Mouse (Mus musculus) stomach, embryonic 16.5 days (tissue): ENCODE measurements around the gene Crtc1. TPM values are rescaled to one million over a fixed set of nuclear protein-coding genes. Genes with fewer than 3 reads are reported as not detected.

ENCODE experiments used
- ATAC-seq: fragments of 200-750 bp; cut with Nextera tagmentation; 2 replicates; pipeline ENCODE4 v1.8.0; 2017; ENCODE audit warnings: moderate number of reproducible peaks, moderate TSS enrichment; ENCODE audit not compliant: insufficient read depth, low FRiP score
- H3K27ac ChIP-seq: fragments of 300-500 bp; sonication (generic); 2 replicates; pipeline ENCODE4 v1.5.1; 2014; ENCODE audit warnings: low read length
- H3K27me3 ChIP-seq: fragments of 300-500 bp; sonication (generic); 2 replicates; pipeline ENCODE4 v1.6.1; 2014; ENCODE audit warnings: low read length, control low read depth, mixed read lengths; ENCODE audit not compliant: control insufficient read depth, insufficient read depth
- H3K36me3 ChIP-seq: fragments of 300-500 bp; sonication (generic); 2 replicates; pipeline ENCODE4 v1.6.1; 2014; ENCODE audit warnings: low read length; ENCODE audit not compliant: control insufficient read depth, insufficient read depth
- H3K4me1 ChIP-seq: fragments of 300-500 bp; sonication (generic); 2 replicates; pipeline ENCODE4 v1.6.1; 2014; ENCODE audit warnings: low read length, control low read depth, mixed read lengths; ENCODE audit not compliant: control insufficient read depth, insufficient read depth
- H3K4me2 ChIP-seq: fragments of 300-500 bp; sonication (generic); 2 replicates; pipeline ENCODE4 v1.6.1; 2014; ENCODE audit warnings: low read depth, low read length, mixed read lengths
- H3K4me3 ChIP-seq: fragments of 300-500 bp; sonication (generic); replicated peaks from 2 replicates; pipeline ENCODE4 v1.5.1; 2014; ENCODE audit warnings: mild to moderate bottlenecking, low read length
- H3K9ac ChIP-seq: fragments of 300-500 bp; sonication (generic); 2 replicates; pipeline ENCODE4 v1.6.1; 2014; ENCODE audit warnings: low read length
- H3K9me3 ChIP-seq: fragments of 300-500 bp; sonication (generic); replicated peaks from 2 replicates; pipeline ENCODE4 v1.6.1; 2016; ENCODE audit warnings: low read length, control low read depth; ENCODE audit not compliant: control insufficient read depth
- WGBS: fragments of 180-500 bp; shearing (Covaris S2); extraction: QIAGEN DNeasy Blood & Tissue Kit; methylation state at CpG from one replicate; pipeline ENCODE4 v1.1.7; 2014; 5-methylcytosine and 5-hydroxymethylcytosine counted together
- polyA plus RNA-seq: library from polyadenylated mRNA; unstranded; fragments of >200 nt; fragmentation: Nextera tagmentation; extraction: Ambion mirVana; gene quantifications from 2 replicates; pipeline ENCODE4 v1.2.1, GENCODE M21; 2015

The Crtc1 gene
- polyA plus RNA-seq, 1 experiment from 2014 or later, result 13.9 TPM

DNA sequence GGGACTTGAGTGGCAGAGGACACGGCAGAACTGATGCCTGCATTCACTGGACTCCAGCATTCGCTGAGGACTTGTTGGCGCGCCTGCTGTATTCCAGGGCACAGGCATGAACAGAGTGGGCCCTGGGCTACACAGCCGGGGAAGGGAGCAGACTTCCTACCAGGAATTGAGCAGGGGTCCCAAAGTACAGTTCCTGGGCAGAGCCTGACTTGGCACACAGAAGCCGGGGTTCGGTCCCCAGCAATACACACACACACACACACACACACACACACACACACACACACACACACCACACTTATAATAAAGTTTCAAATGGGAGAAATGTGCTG lies 435 bp upstream of the Crtc1 start:
- Histone ChIP-seq H3K4me2 (peak overlapping the region; percentile 82), H3K4me1 (peaks cover 15% of the 10 kb centered on the region), H3K9ac (peak overlapping the region; percentile 74), H3K4me3 (peak overlapping the region; percentile 69), H3K9me3 (no peaks in the 10 kb centered on the region), H3K27ac (0 out of 2 replicates have a peak overlapping the region, but pooled peaks have one; percentile 8), H3K36me3 (no peaks in the 10 kb centered on the region), H3K27me3 (no peaks in the 10 kb centered on the region)
- no peak; the same call in 1 of the 2 replicates for ATAC-seq
- 3% methylated on average over 7 of the region's 7 CpGs for WGBS

DNA sequence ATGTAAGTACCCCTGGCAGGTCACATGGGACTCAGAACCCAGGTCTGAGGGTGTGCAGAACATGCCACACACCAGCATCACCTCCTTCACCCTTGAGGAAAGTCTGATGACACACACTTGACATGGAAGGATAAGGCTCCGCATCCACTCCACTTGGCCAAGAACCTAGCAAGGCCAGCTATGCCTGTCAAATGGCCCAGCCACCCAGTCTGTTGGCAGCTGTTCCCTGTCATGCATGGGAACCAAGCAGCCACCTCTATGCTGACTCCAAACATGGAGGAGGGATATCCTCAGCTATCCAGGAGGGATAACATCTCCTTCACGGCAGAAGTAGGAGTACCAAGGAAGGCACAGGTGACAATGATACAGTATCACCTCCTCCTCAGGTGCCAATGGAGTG lies 956 bp downstream of the Crtc1 start:
- Histone ChIP-seq H3K4me2 (peak overlapping the region; percentile 88), H3K4me3 (peak overlapping the region; percentile 69), H3K27ac (no peak overlapping the region), H3K27me3 (no peaks in the 10 kb centered on the region), H3K4me1 (peaks cover 15% of the 10 kb centered on the region), H3K9me3 (no peaks in the 10 kb centered on the region), H3K36me3 (no peaks in the 10 kb centered on the region), H3K9ac (peak overlapping the region; percentile 80)
- WGBS, result 89% methylated on average over 2 of the region's 2 CpGs
- no peak for ATAC-seq

DNA sequence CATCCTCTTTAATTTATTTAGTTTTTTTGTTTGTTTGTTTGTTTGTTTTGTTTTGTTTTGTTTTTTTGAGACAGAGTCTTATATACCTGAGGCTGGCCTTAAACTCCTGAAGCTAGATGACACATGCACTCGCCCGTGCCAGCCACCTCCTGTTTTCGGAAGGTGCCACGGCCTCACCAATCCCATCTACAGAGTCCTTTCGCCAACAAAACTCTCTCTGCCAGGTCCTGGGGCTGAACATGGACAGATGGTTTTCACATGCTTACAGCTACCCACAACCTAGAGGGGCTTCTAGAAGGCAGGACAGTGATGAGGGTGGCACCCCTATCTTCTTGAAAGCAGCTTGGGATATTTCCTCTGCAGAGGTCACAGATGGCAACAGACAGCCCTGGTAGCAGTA lies 4.2 kb downstream of the Crtc1 start:
- Histone ChIP-seq H3K9ac (no peak overlapping the region), H3K9me3 (no peaks in the 10 kb centered on the region), H3K4me1 (peaks cover 15% of the 10 kb centered on the region), H3K4me2 (no peak overlapping the region), H3K4me3 (no peak overlapping the region), H3K36me3 (no peaks in the 10 kb centered on the region), H3K27me3 (no peaks in the 10 kb centered on the region), H3K27ac (no peak overlapping the region)
- ATAC-seq, result no peak
- 90% methylated on average over 5 of the region's 5 CpGs for WGBS

DNA sequence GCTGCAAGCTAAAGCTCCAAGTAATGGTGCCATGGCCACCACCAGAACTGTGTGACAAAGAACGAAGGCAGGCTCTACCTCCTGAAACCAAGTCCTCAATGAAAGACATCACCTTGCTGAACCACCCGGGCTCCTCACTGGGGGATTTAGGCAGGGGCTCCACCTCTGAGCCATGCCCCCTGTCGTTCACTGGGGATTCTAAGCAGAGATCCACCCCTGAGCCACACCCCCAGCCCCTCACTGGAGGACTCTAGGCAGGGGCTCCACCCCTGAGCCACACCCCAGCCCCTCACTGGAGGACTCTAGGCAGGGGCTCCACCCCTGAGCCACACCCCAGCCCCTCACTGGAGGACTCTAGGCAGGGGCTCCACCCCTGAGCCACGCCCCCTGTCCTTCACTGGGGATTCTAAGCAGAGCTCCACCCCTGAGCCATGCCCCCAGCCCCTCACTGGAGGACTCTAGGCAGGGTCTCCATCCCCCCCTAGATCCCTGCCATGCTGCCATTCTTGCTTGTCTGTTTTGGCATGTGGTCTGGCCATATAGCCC lies 6.3 kb downstream of the Crtc1 start:
- WGBS, result 43% methylated on average over 4 of the region's 4 CpGs
- peaks cover 2% of the 10 kb centered on the region; the same call in 1 of the 2 replicates for H3K4me1 ChIP-seq
- no peak for ATAC-seq

DNA sequence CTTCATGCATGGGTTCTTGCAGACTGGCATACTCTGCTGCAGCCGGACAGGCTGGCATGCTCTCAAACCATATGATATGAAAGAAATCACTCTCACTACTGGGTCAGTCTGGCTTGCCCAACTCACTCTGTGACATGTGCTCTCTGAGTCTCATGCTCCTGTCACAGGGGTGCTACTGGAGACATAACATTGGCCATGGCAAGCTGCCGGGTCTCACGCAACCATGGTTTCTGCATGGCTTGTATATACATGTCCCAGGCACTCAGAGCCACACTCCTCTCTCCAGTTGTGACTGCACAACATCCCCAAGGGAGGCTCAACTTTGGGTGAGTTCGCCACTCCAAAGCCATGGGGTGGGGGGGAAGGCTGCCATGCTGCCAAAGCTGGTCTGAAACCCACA lies 8.2 kb downstream of the Crtc1 start:
- H3K36me3 ChIP-seq, result no peaks in the 10 kb centered on the region
- H3K27ac ChIP-seq, result no peak overlapping the region
- 95% methylated on average over 4 of the region's 4 CpGs for WGBS
- no peak for ATAC-seq
- no peak overlapping the region for H3K9ac ChIP-seq
- H3K4me1 ChIP-seq, result no peaks in the 10 kb centered on the region
- H3K27me3 ChIP-seq, result no peaks in the 10 kb centered on the region
- H3K9me3 ChIP-seq, result no peaks in the 10 kb centered on the region
- no peak overlapping the region for H3K4me3 ChIP-seq
- no peak overlapping the region for H3K4me2 ChIP-seq

More for the DNA sequence above, 6.3 kb downstream of the Crtc1 start:
- Histone ChIP-seq H3K9me3 (no peaks in the 10 kb centered on the region), H3K27ac (no peak overlapping the region), H3K4me3 (no peak overlapping the region), H3K9ac (no peak overlapping the region), H3K4me2 (no peak overlapping the region), H3K36me3 (no peaks in the 10 kb centered on the region), H3K27me3 (no peaks in the 10 kb centered on the region)

DNA sequence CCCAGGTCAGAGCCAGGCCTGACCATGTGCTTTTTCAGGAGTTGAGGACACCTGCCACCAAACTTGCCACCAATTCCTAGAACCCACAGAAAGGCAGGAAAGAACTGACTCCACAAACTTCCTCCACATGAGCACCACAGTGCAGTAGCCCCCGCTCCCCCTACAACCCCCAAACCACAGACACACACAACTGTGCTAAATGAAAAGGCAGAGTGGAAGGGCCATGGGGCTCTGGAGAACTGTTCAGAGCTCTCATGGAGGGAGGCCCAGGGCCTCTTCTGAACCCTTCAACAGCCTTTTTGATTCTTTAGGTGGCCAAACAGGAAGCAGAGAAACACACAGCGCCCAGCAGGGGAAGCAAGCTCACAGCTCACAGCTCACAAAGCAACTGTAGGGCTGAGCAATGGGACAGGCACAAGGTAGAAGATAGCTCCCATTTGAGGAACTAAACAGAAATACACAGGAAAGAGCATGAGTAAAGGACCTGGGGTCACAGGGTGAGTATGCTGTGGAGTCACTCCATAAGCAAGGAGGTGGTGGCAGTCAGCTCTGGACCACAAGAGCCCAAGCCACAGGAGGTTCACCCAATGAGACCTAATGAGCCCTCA lies 13.0 kb downstream of the Crtc1 start:
- Histone ChIP-seq H3K27me3 (no peaks in the 10 kb centered on the region), H3K9ac (no peak overlapping the region), H3K4me2 (no peak overlapping the region), H3K27ac (no peak overlapping the region), H3K4me1 (no peaks in the 10 kb centered on the region), H3K36me3 (no peaks in the 10 kb centered on the region), H3K9me3 (no peaks in the 10 kb centered on the region), H3K4me3 (no peak overlapping the region)
- WGBS, result 77% methylated on average over 2 of the region's 2 CpGs
- ATAC-seq, result no peak

DNA sequence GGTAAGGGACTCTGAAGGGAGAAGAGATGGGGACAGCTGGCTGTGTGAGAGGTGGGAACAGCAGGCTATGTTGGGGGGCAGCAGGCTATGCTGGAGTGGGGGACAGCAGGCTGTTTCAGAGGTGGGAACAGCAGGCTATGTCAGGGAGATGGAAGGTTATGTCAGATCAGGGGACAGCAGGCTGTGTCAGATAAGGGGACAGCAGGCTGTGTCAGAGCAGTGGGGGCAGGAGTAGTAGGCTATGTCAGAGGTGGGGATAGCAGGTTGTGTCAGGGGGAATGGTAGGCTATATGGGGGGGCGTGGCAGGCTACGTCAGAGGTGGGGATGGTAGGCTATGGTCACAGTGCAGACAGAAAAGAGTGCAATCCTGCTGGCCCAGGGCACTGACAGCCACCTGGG lies 16.7 kb downstream of the Crtc1 start:
- Histone ChIP-seq H3K36me3 (no peaks in the 10 kb centered on the region), H3K4me3 (no peak overlapping the region), H3K27me3 (no peaks in the 10 kb centered on the region), H3K9ac (no peak overlapping the region), H3K27ac (no peak overlapping the region), H3K4me1 (peaks cover 21% of the 10 kb centered on the region), H3K4me2 (no peak overlapping the region), H3K9me3 (no peaks in the 10 kb centered on the region)
- 82% methylated on average over 2 of the region's 2 CpGs for WGBS
- ATAC-seq, result no peak

DNA sequence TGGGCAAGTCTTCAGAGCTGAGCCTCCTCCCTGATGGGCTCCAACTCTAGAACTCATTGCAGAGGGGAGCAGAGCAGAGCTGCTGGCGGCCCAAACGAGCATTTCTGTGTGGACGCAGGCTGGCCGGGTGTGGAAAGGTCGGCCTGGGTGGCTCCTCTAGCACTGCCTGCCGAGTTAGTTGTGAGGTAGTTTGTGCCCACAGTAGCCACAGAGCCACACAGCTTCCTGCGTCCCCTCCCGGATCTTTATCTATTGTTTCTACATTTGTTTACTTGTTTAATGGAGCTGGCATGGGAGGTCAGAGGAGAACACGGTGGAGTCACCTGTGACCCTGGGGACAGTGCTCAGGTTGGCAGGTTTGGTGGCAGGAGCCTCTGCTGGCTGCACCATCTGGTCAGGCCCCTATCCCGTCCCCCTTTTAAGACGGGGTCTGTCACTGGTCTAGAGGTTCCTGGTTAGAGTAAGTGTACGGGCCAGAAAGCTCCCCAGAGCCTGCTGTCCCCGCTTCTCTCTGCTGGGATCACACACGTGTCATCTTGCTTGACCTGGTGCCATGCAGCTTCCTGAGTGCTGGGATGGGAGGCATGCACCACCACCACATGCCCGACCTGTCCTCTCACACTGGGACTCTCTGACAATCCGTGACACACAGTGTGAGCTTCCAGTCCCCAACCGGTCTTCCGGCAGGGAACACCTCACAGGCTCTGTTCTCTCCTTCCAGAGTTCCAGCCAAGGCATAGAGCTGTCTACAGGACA lies 17.9 kb downstream of the Crtc1 start:
- Histone ChIP-seq H3K9me3 (no peaks in the 10 kb centered on the region), H3K4me2 (no peak overlapping the region), H3K4me3 (no peak overlapping the region), H3K4me1 (peaks cover 29% of the 10 kb centered on the region), H3K27me3 (no peaks in the 10 kb centered on the region), H3K36me3 (no peaks in the 10 kb centered on the region), H3K9ac (no peak overlapping the region), H3K27ac (no peak overlapping the region)
- WGBS, result 64% methylated on average over 18 of the region's 18 CpGs
- no peak for ATAC-seq

DNA sequence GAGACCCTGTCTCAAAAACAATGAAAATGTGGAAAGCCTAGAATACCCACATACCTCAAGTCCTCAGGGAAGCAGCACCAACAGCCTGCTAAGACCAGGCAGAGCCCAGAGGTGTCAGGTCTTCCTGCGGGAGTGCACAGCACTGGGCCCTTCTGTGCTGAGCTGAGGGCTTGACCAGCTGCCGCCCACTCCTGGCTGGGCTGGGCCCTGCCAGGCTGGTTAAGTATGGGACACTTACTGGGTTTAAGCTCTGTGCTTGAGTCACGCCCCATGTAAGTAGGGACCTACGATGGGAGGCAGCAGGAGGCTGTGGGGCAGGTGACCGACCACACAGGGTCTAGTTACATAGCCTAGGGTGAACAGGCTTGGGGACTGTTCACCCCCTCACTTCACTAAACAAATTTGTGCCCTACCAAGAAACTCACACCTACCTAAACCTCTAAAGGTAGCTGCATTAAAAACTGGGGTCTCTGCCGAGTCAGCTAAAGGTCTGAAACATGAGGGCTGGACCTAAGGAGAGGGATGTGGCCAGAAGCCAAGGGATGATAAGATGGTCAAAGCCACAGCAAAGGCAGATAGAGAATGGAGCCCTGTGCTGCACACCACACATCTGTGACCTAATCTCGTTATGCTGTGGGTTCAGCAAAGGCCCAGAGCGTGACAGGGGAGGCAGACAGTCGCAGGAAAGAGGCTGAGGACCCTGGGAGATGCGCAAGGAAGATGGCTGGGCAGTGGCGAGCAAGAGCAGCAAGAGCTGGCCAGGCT lies 19.3 kb downstream of the Crtc1 start:
- ATAC-seq, result no peak
- WGBS, result 78% methylated on average over 11 of the region's 11 CpGs
- Histone ChIP-seq H3K4me2 (no peak overlapping the region), H3K9ac (no peak overlapping the region), H3K9me3 (no peaks in the 10 kb centered on the region), H3K4me3 (no peak overlapping the region), H3K27me3 (no peaks in the 10 kb centered on the region), H3K36me3 (no peaks in the 10 kb centered on the region), H3K4me1 (peaks cover 33% of the 10 kb centered on the region), H3K27ac (no peak overlapping the region)
